Mouse (Mus musculus) mesoderm, embryonic 11.5 days (tissue): ENCODE results near the gene Fam104a.

Experiments used
- DNase-seq: peaks from one replicate; pipeline ENCODE4 v3.0.0-alpha.2; 2012; ENCODE audit warnings: low read depth, low spot score

Gene Fam104a

GRCm38 (mm10) chr11:113683957-113684706, at the start of gene Fam104a, which contains the start of gene D11Wsu47e:
TSS of gene Fam104a (minus strand) at chr11:113684155.
TSS of gene D11Wsu47e (plus strand) at chr11:113684412.
- peak; percentile 97 for DNase-seq

DNA sequence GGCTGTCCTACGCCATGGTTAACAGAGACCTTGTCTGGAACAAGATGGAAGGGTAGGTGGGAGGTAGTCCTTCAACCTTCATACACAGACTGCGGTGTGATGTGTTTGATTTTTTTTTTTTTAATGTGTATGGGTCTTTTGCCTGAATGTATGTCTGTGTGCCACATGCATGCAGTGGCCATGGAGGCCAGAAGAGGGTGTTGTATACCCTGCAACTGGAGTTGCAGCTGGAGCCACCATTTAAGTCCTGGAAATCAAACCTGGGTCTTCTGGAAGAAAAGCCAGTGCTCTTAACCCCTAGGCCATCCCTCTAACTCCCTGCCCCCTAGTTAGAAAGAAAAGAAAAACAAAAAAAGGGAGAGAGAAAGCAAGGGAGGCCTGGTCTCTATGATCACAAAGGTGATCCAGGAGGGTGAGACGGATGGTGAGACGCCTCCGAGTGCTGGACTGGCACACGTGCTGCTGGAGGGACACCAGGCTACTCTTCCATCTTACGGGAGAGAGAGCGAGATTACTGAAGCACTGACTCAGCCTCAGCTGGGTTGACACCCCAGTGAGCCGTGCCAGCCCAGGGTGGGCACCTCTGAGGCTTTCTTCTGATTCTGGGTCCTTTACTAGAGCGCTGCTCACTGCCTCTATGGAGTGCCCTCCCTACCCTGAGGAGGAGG, 48.1 kb upstream of the Fam104a start:
- no peak for DNase-seq

- no peak for DNase-seq
These were observed 46.9 kb upstream of the Fam104a start for GRCm38 (mm10) chr11:113730879-113731278.

GRCm38 (mm10) chr11:113729917-113730316, 46.0 kb upstream of the Fam104a start:
- DNase-seq: no peak

DNA sequence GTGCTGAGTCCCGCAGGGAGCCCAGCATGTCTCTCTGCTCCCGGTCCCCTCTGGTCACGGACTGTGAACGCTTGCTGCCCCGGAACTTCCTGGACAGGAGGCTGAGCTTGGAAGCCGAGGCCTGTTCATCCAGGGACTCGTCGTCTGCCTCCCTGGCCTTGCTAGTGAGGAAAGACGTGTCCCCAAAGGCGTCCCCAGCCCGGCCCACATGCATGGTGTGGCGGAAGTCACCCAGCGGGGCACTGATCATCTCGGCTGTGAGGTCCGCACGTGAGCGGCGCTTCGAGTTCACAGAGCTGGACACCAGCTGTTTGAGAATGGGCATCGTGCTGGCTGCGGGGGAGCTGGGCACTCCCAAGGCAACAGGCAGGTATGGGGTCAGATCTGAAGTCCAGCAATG, 45.3 kb upstream of the Fam104a start:
- DNase-seq: no peak

DNA sequence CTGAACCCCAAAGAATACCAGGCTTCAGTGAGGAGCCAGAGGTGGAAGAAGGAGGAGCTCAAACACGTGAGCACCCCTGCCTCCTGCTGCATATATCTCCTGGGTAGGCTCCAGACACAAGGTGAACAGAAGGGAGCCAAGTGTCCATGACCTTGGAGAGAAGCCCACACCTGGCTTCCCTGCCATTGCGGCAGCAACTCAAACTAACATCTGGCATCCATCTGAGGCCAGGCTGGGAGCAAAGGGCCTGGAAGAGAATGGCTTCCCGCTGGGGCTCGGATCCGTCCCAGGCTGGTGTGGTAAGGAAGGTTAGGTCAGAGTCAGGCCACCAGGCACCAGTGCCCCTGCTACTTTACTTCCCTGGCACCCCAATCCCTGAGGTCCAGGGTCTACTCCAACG, 44.0 kb upstream of the Fam104a start:
- DNase-seq: peak; percentile 63

DNA sequence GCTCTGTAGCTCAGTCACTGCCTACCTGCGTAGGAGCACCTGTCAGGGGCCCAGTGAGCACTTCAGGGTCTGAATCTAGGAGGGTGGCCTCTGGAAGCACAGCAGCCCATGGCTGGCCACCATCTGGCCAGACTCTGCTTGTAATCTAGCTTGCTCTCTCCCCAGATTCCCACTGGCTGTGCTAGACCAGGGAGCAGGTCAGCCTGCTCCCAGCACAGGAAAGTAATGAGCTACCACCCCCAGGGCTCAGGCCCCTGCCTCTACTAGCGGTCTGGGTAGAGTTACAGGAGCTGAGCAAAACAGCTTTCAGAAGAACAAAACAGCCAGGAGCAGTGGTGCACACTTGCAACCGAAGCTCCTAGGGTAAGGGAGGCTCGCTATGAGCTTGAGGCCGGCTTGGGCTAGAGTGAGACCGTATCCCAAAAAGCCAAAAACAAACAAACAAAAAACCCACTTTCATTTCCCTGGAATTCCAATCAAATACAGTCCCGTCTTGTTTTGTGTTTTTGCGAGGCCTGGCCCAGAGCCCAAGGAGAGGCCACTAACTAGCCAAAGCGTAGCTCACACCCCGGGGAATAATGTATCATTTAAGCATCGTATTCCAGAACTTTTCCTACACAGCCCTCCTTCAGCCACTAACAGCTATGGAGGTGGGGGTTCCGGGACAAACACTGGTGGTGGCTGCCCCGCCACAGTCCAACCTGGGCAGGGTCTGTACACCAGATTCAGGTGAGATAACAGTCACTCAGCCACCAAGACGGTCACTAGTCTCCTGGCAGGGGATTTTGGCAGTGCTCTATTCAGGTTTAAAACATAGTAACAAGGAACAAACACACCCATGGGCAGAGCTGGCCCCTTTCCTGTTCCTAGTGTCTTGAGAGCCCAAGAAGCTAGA, 43.3 kb upstream of the Fam104a start:
- DNase-seq: no peak

DNA sequence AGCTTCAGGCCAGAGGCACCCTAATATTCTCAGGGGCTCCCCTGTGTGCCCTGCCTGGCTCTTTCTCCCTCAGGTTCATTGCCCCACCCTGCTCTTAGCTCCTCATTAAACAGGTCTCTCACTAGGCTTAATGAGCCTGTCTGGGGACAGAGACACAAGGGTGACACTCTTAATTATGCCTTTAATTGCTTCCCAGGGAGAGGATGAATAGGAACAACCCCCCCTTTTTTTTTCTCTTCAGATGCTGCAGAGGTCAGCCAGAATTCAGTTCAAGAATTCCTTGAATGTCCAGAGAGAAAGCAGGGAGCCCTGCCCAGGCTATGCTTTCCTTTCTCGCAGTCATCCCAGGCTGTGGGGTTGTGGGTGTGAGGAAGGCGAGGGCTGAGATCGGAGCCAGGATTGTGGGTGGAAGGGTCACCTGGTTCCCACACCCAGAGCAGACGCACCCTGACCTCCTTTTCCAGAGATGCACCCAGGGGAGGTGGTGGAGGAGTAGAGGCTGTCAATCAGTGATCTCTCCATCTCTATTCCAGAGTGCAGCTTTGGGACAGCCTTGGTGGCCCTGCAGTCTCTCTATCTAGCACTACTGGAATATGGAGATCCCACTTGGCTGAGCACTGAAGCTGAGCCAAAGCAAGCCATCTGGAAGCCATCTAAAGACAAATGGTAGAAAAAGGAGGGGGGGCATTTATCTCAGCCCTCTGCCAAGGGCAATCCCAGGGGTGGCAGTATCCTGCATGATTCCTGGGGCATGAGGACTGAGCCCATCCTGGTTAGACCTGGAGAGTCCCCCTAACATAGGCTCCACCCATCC, 41.5 kb upstream of the Fam104a start:
- no peak for DNase-seq

- no peak for DNase-seq
These were observed 38.6 kb upstream of the Fam104a start for GRCm38 (mm10) chr11:113722405-113723090.

DNA sequence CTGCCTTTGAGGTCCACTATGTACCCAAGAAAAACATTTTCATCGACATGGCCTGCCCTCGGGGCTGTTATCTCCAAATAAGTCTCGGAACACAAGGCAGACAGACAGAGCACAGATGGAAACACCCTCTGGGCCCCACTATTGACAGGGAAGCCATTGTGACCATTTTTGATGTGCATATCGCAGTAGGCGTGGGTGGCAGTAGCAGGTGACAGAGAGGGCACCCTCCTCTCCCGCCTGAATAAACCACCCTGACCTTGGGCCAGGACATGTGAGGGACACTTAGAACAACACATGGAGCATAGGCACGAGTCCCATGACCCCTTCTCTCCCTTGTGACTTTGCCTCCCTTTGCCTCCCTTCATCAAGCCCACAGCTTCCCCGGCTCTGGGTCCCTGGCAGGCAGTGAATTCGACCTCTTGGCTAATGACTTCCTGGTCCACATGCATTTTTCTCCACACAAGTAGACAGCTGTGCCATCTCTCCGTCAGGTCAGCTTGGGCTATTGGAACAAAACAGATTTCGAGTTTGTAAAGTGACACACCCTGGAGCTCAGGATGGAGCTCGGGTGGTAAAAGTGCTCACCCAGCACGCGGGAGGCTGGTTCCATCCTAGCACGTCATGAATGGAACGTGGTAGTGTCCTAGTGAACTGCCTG, 33.9 kb upstream of the Fam104a start:
- no peak for DNase-seq

GRCm38 (mm10) chr11:113716132-113716531, 32.2 kb upstream of the Fam104a start:
- no peak for DNase-seq

GRCm38 (mm10) chr11:113715078-113715674, 31.2 kb upstream of the Fam104a start:
- no peak for DNase-seq

GRCm38 (mm10) chr11:113711061-113711460, 27.1 kb upstream of the Fam104a start:
- no peak for DNase-seq

GRCm38 (mm10) chr11:113710257-113710777, 26.4 kb upstream of the Fam104a start:
- DNase-seq: no peak

- peak; percentile 77 for DNase-seq
These were observed 25.8 kb upstream of the Fam104a start, which contains the start of gene Cpsf4l for GRCm38 (mm10) chr11:113709731-113710256. TSS of gene Cpsf4l (minus strand) at chr11:113710017.

DNA sequence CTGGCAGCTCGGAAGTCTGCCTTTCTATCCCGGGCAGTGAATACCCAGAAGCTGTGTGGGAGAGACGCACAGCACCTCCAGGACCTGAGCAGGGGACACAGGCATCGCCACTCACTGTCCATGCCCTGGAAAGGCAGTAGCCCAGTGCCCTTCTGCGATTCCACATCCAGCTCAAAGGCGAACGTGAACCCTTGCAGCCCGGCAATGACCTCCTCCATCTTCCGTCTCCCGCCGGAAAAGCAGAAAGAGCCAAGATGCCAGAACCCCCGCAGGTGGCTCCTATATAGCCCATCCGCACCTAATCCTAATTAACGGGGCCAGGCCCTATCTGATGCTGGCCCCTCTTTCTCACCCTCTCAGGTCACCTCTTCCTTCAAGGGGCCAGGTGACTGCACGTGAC, 25.3 kb upstream of the Fam104a start:
- no peak for DNase-seq

GRCm38 (mm10) chr11:113708629-113709213, 24.8 kb upstream of the Fam104a start:
- no peak for DNase-seq

GRCm38 (mm10) chr11:113705966-113706652, 22.2 kb upstream of the Fam104a start:
- no peak for DNase-seq
